Mouse (Mus musculus) kidney, adult 2 months (tissue): ENCODE data around the gene Soat2. TPM values are rescaled to one million over a fixed set of nuclear protein-coding genes. Genes with fewer than 3 reads are reported as not detected.
"Not testable (repeated sequence)": the region's sequence is repeated elsewhere in the genome, so short reads cannot be mapped to it uniquely, and the experiment has no call there.

ENCODE experiments used
- DNase-seq: peaks from one replicate; pipeline ENCODE4 v3.0.0; 2021
- H3K27ac ChIP-seq: fragments of 200-500 bp; 2 replicates; pipeline ENCODE4 v1.5.1; 2012; ENCODE audit warnings: low read depth, low read length, control low read depth, inconsistent platforms; ENCODE audit not compliant: insufficient read depth
- H3K27me3 ChIP-seq: fragments of 200-500 bp; replicated peaks from 2 replicates; pipeline ENCODE4 v1.6.1; 2012; ENCODE audit warnings: mild to moderate bottlenecking, moderate library complexity, low read length, inconsistent platforms; ENCODE audit not compliant: control insufficient read depth, insufficient read depth
- H3K36me3 ChIP-seq: fragments of 200-500 bp; 2 replicates; pipeline ENCODE4 v1.6.1; 2012; ENCODE audit warnings: mild to moderate bottlenecking, moderate library complexity, low read length, inconsistent platforms; ENCODE audit not compliant: control insufficient read depth, insufficient read depth
- H3K4me1 ChIP-seq: fragments of 200-500 bp; 2 replicates; pipeline ENCODE4 v1.6.1; 2011; ENCODE audit warnings: low read length; ENCODE audit not compliant: control insufficient read depth, insufficient read depth
- H3K4me3 ChIP-seq: fragments of 200-500 bp; 2 replicates; pipeline ENCODE4 v1.5.1; 2011; ENCODE audit warnings: mild to moderate bottlenecking, low read depth, low read length, control low read depth; ENCODE audit not compliant: insufficient read depth
- CTCF ChIP-seq: fragments of 200-500 bp; conservative IDR thresholded peaks from 2 replicates; pipeline ENCODE4 v1.5.1; 2011; ENCODE audit warnings: low read depth, mild to moderate bottlenecking, control low read depth, low read length, moderate library complexity, mixed read lengths; ENCODE audit not compliant: insufficient read depth, insufficient read length
- POLR2A ChIP-seq: fragments of 200-500 bp; IDR thresholded peaks from one replicate; pipeline ENCODE4 v1.6.1; 2011; ENCODE audit warnings: low read depth, low read length, control low read depth
- WGBS: fragments of 180-500 bp; shearing (Covaris S2); methylation state at CpG from one replicate; pipeline ENCODE4 v1.1.7; 2018; 5-methylcytosine and 5-hydroxymethylcytosine counted together
- polyA plus RNA-seq: library from polyadenylated mRNA; depleted of rRNA; stranded (reverse); fragments of >200 nt; gene quantifications from 2 replicates; pipeline ENCODE4 v1.2.3, GENCODE M21; 2012

The Soat2 gene
- polyA plus RNA-seq, 1 experiment: 1.2 TPM

- H3K36me3 ChIP-seq: no peaks in the 10 kb centered on the region
- peaks cover 13% of the 10 kb centered on the region for H3K4me1 ChIP-seq
- no peaks in the 10 kb centered on the region for H3K27me3 ChIP-seq
- no peak for TF ChIP-seq CTCF
- TF ChIP-seq POLR2A: no peak
- H3K27ac ChIP-seq: no peak overlapping the region
- DNase-seq: peak; percentile 70
- no peak overlapping the region for H3K4me3 ChIP-seq
- 64% methylated on average over 4 of the region's 4 CpGs for WGBS
Measured at GRCm38 (mm10) chr15:102149561-102149960, 765 bp upstream of the Soat2 start.

- H3K36me3 ChIP-seq: no peaks in the 10 kb centered on the region
- WGBS: 53% methylated on average over 4 of the region's 4 CpGs
- DNase-seq: no peak
- no peaks in the 10 kb centered on the region for H3K27me3 ChIP-seq
- H3K4me3 ChIP-seq: no peak overlapping the region
- no peak overlapping the region for H3K27ac ChIP-seq
- TF ChIP-seq POLR2A: no peak
- no peak for TF ChIP-seq CTCF
- peaks cover 13% of the 10 kb centered on the region for H3K4me1 ChIP-seq
Measured at GRCm38 (mm10) chr15:102152646-102153045, 2.3 kb downstream of the Soat2 start.

GRCm38 (mm10) chr15:102155006-102155405 lies 4.7 kb downstream of the Soat2 start:
- WGBS: 84% methylated on average over 6 of the region's 6 CpGs
- H3K4me3 ChIP-seq: not testable (repeated sequence)

GRCm38 (mm10) chr15:102156836-102157235 lies 6.5 kb downstream of the Soat2 start:
- H3K4me1 ChIP-seq: no peaks in the 10 kb centered on the region
- TF ChIP-seq CTCF: no peak
- TF ChIP-seq POLR2A: no peak
- DNase-seq: no peak
- no peak overlapping the region for H3K27ac ChIP-seq
- H3K27me3 ChIP-seq: no peaks in the 10 kb centered on the region
- WGBS: 65% methylated on average over 20 of the region's 20 CpGs
- H3K36me3 ChIP-seq: no peaks in the 10 kb centered on the region
- H3K4me3 ChIP-seq: no peak overlapping the region

More at GRCm38 (mm10) chr15:102155006-102155405, 4.7 kb downstream of the Soat2 start:
- not testable (repeated sequence) for H3K27me3 ChIP-seq, H3K27ac ChIP-seq, H3K36me3 ChIP-seq, DNase-seq
- peaks cover 11% of the 10 kb centered on the region for H3K4me1 ChIP-seq

GRCm38 (mm10) chr15:102160415-102161060 lies 10.2 kb downstream of the Soat2 start:
- H3K4me1 ChIP-seq: no peaks in the 10 kb centered on the region
- WGBS: 85% methylated on average over 27 of the region's 27 CpGs
- H3K36me3 ChIP-seq: no peaks in the 10 kb centered on the region

GRCm38 (mm10) chr15:102163900-102164693 lies 13.8 kb downstream of the Soat2 start:
- DNase-seq: no peak
- WGBS: 64% methylated on average over 3 of the region's 3 CpGs
- no peaks in the 10 kb centered on the region for H3K36me3 ChIP-seq

More at GRCm38 (mm10) chr15:102160415-102161060, 10.2 kb downstream of the Soat2 start:
- Histone ChIP-seq H3K4me3 (no peak overlapping the region), H3K27ac (no peak overlapping the region), H3K27me3 (no peaks in the 10 kb centered on the region)
- TF ChIP-seq CTCF (no peak), POLR2A (no peak)
- DNase-seq: no peak

GRCm38 (mm10) chr15:102165468-102166100 lies 15.3 kb downstream of the Soat2 start:
- Histone ChIP-seq H3K4me1 (no peaks in the 10 kb centered on the region), H3K27ac (no peak overlapping the region), H3K36me3 (no peaks in the 10 kb centered on the region), H3K4me3 (no peak overlapping the region), H3K27me3 (no peaks in the 10 kb centered on the region)
- DNase-seq: no peak
- TF ChIP-seq POLR2A (no peak), CTCF (no peak)
- WGBS: 41% methylated on average over 6 of the region's 6 CpGs

More at GRCm38 (mm10) chr15:102163900-102164693, 13.8 kb downstream of the Soat2 start:
- H3K27ac ChIP-seq: no peak overlapping the region
- no peaks in the 10 kb centered on the region for H3K27me3 ChIP-seq
- no peak for TF ChIP-seq POLR2A
- peak; percentile 28; the same call in 1 of the 2 replicates for TF ChIP-seq CTCF
- no peak overlapping the region for H3K4me3 ChIP-seq
- H3K4me1 ChIP-seq: no peaks in the 10 kb centered on the region
